Mouse (Mus musculus): ENCODE measurements around the gene Tex21.
"Not testable (repeated sequence)": the region's sequence is repeated elsewhere in the genome, so short reads cannot be mapped to it uniquely, and the experiment has no call there.

The Tex21 gene

GRCm38 (mm10) chr12:76256114-76256843, 9.7 kb upstream of the Tex21 start:
- DNase-seq: peak; percentile 48

GRCm38 (mm10) chr12:76255499-76255875, 8.9 kb upstream of the Tex21 start:
- no peak for DNase-seq

GRCm38 (mm10) chr12:76254725-76255498, 8.4 kb upstream of the Tex21 start, which contains the start of gene Mthfd1:
Gene Mthfd1 (plus strand): TSS chr12:76255298.
- peak; percentile 95 for DNase-seq

GRCm38 (mm10) chr12:76253991-76254390, 7.4 kb upstream of the Tex21 start:
- peak; percentile 5 for DNase-seq

GRCm38 (mm10) chr12:76253591-76253990, 7.0 kb upstream of the Tex21 start:
- no peak for DNase-seq

DNA sequence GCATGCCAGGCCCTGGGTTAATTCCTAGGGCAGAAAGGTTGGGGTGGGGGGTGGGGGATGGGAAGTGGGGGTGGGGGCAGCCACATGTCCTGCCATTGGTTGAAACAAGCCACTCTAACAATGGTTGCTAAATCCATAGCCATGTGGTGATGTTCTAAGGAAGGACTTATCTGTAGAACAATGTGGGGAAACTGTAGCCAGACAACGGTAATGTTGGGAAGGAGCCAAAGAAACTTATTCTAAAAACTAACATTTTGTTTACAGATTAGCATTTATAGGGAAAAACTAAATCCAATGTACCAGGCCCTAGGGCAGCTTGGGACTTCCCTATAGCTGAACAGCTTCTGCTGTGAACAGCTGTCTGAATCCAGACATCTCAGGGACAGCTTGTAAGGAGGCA, 6.5 kb upstream of the Tex21 start:
- DNase-seq: no peak

DNA sequence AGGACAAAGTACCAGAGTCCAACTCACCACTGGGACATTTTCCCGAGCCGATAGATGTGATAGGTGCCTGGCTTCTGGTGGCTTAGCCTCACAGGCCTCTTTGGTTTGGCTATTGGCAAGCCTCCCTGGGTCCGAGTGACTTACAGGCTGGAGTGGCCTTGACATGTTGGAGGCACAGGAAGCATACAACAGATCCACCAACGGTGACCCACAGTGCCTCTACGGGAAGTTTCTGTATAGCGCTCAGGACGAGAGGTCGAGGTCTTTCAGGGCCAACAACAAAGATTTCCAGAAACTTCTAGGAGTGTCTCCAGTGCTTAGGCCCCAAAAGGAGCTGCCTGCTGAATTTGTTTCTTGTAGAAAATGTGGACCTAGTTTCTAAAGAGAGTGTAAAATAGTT, 1.6 kb downstream of the Tex21 start:
- DNase-seq: no peak

- no peak for DNase-seq
These were observed 4.7 kb downstream of the Tex21 start for GRCm38 (mm10) chr12:76241833-76242232.

- no peak for DNase-seq
These were observed 5.5 kb downstream of the Tex21 start for GRCm38 (mm10) chr12:76241084-76241483.

DNA sequence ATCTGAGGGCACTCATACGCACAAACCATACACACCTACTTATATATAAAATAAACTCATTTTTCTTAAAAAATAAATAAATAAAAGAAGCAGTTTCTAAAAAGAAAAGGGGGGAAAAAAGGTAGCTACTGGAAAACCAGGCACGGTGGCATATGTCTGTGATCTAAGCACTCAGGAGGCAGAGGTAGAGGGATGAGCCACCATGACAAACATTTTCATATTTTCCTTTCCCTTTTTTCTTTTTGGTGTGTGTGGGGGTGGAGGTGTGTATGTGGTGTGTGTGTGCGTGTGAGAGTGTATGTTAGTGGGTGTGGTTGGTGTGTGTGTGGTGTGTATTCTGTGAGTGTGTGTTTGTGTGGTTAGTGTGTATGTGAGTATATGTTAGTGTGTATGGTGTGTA, 5.9 kb downstream of the Tex21 start:
- no peak for DNase-seq

DNA sequence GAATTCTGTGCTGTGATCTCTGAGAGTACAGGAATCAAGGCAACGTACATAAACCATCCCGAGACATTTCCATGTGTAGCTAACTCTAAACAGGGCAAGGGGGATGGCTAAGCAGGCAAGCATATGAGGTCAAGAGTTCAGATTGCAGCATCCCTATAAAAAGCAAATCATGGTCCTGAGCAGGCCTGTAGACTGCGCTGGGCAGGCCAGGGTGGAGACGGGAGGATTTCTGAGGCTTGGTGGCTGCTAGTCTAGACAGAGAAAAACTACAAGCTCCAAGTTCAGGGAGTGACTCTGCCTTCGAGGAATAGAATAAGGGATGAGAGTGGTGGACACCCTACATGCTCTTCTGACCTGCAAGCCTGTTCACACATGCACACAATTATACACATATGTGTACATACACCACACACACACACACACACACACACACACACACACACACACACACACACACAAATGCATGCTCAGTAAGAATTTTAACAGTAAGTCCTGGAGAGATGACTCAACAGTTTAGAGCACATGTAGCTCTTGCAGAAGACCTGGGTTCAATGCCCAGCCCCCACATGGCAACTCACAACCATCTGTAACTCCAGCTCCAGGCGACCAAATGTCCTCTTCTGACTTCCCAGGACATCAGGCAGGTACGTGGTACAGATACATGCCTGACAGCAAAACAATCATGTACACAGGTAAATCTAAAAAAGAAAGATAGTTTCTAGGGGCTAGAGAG, 6.5 kb downstream of the Tex21 start:
- no peak for DNase-seq

DNA sequence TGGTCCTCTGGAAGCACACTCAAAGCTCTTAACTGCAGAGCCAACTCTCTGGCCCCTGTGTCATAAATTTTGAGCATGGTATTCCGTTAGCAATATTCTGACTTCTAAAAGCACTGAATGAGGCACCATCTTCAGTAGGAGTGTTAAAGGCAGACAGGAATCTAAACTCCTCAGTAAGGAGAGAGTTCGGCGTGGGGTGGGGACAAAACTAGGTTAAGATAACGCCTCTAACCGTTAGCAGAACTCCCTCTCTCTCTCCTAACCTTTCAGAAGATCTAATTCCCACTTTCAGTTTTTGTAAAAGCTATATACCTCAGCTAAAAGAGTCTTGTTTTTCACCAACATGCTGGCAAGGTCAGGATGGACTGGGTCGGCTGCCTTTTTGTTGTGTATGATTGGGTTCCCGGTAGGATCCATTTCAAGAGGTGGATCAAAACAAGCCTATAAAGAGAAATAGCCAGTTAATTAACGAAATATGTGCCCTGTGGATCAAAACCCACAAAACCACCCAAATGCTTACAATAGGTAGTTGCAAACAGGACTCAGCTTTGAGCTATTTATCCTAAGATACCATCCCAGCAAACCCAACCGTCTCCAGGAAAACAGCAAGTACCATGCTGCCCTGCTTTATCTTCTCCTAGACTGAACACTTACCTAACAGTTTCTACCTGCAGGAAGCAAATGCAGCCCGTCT, 7.3 kb downstream of the Tex21 start:
- DNase-seq: no peak

DNA sequence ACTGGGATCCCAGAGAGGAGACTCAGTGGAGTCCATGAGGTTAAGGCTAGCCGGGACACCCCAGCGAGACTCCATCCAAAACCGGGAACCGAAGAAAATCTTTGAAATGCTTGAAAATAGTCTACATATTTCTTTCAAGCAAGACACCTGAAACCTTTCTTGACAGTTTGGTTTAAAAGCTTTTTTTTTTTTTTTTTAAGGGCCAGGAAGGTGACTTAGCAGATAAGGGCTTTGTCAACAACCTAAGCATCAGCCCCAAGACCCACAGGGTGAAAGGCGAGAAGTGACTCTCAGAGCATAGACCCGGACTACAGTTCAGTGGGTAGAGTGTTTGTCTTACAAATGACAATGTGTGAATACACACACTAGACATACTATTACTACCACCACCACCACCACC, 11.3 kb downstream of the Tex21 start:
- no peak for DNase-seq

- DNase-seq: no peak
These were observed 15.9 kb downstream of the Tex21 start for GRCm38 (mm10) chr12:76230644-76231043.

DNA sequence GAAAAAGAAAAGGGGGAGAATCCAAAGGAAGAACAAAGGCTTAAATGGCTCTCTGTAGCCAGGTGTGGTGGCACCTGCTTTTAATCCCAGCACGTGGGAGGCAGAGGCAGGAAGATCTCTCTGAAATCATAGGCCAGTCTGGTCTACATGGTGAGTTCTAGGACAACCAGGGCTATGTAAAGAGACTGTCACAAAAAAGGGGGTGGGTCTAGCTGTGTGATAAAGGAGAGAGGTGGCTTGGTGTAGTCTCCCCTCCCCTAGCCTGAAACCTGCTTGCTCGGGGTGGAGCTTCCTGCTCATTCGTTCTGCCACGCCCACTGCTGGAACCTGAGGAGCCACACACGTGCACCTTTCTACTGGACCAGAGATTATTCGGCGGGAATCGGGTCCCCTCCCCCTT, 24.4 kb downstream of the Tex21 start:
- not testable (repeated sequence) for DNase-seq

DNA sequence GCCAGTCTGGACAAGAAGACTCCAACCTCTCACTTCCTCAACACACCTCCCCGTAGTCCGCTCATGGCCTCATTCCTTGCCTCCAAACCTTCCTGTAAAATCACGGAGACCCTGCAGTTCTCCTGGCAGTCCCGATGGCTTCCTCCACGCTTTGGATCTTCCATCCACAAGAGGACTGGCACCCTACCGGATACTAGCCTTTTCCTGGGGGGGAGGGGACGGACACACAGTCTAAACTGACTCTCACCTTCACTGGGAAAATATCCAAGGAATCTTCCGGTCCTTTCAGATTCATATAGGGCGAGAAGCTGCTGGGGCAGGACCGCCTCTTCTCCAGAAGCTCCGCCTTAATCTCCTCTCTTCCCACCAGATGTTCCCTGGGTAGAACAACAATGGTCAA, 29.8 kb downstream of the Tex21 start:
- no peak for DNase-seq

- DNase-seq: no peak
These were observed 31.4 kb downstream of the Tex21 start for GRCm38 (mm10) chr12:76215121-76215520.

GRCm38 (mm10) chr12:76209429-76209974, 37.0 kb downstream of the Tex21 start:
- DNase-seq: no peak

- no peak for DNase-seq
These were observed 46.2 kb downstream of the Tex21 start for GRCm38 (mm10) chr12:76200326-76200725.

DNA sequence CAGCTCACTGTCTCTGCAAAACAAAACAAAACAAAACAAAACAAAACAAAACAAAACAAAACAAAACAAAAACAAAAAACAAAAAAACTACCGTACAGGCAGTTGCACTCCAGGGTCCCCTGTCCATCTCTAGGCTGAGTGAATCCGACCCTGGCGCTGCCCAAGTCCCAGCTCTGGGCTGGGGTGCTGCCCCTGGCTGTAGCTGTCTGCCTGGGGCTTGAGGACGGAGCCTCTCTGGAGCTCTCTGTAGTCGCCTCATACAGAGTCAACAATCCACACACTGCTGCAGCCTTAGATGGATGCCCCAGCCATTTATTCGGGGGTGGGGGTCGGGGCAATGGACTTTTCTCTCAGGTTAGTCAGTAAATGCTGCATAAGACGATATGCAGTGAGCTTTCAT, 49.5 kb downstream of the Tex21 start:
- DNase-seq: peak; percentile 10

DNA sequence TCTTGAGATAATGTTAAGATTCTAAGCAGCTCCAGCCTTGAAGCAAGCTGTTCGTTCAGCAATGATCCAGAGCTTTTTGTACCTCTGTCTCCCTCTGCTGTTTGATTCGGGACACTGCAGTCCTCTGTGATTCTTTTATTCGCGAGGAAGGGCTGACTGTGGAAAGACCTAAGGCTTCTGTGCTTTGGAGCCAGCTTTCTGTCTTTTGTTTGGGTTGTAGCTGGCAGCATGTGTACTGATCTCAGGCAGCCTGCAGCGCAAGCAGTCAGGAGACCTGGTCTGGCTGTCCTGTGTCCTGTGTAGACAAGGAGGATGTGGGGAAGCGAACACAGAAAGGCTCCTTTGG, 49.9 kb downstream of the Tex21 start:
- DNase-seq: peak; percentile 62

DNA sequence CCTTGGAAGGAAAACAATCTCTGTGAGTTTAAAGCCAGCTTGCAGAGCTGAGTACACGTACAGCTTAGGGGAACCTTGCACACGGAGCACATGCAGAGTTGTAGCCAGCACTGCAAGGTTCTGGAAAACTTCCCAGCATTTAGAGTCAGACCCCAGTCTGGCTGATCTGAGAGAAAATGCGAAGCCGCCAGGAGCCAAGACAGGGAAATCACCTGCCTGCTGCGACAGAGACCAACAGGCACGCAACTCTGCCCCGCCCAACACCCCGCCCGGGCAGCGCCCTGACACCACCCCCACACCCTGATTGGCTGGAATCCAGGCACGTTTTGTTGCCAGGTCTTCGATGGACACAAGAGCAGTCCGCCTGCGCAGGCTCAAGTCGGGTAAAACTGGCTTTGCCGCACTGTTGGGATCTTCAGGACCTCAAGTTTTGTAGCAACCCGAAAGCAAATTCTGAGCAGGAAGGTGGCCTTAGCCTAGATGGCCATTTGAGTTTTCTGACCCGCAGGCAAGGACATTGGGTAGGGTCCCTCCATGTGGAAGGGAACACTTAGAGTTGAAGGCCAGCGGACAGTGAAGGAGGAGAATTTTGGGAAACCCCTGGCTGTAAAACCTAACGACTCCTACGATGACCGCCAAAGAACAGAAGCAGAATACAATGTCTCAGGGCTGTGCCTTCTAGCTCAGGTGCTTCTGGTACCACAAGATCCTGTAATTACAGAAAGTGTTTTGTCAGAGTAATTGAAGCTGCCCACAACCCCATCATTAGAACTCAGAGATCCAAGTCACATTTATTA, 50.4 kb downstream of the Tex21 start:
- peak; percentile 81 for DNase-seq
